Mouse (Mus musculus): ENCODE results near the gene Phykpl. TPM values are rescaled to one million over a fixed set of nuclear protein-coding genes. Genes with fewer than 3 reads are reported as not detected.

Gene Phykpl
- polyA plus RNA-seq, 1 experiment from 2014 or later, result 16.4 TPM

DNA sequence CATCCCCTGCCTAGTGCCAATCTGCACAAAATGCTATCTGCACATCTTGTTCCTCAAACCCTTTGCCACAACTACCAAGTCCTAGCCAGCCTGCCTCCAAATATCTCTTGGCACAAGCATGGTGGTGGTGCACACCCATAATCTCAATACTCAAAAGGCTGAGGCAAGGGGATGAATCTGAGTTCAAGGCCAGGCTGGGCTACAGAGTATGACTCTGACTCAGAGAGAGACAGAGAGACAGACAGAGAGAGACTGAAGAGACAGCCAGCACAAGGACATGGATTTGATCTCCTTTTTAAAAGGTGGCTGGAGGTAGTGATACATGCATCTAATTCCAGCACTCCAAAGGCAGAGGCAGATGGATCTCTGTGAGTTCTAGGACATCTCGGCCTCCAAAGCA, 21.3 kb upstream of the Phykpl start:
- Histone ChIP-seq H3K36me3 (replicated peaks) (no peaks in the 10 kb centered on the region), H3K27me3 (no peaks in the 10 kb centered on the region), H3K9ac (no peak overlapping the region), H3K4me3 (replicated peaks) (no peak overlapping the region), H3K27ac (no peak overlapping the region), H3K4me2 (no peak overlapping the region), H3K4me1 (no peaks in the 10 kb centered on the region), H3K9me3 (no peaks in the 10 kb centered on the region)
- no peak for ATAC-seq (ENCODE audit: low FRiP score)
- 89% methylated on average over 1 of the region's 1 CpGs for WGBS

DNA sequence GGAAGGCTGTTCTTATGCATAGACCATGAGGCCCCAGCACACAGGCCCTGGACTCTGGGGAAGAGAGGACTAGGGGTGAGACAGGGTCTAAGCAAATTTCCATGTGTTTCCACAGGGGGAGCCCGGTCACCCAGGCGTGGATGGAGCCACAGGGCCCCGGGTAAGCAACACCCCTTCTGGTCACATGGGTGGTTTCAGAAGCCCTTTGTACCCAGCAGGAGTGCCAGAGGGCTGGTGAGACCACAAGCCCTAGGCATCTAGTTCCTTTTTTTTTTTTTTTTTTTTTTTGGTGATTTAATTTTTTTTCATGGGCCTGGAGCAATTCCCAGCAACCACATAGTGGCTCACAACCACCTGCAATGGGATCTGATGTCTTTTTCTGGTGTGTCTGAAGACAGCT, 19.5 kb upstream of the Phykpl start:
- Histone ChIP-seq H3K27me3 (no peaks in the 10 kb centered on the region), H3K36me3 (replicated peaks) (no peaks in the 10 kb centered on the region), H3K4me1 (no peaks in the 10 kb centered on the region), H3K9ac (no peak overlapping the region), H3K9me3 (no peaks in the 10 kb centered on the region), H3K4me2 (no peak overlapping the region), H3K27ac (no peak overlapping the region), H3K4me3 (replicated peaks) (no peak overlapping the region)
- WGBS, result 25% methylated on average over 3 of the region's 3 CpGs
- no peak for ATAC-seq (ENCODE audit: low FRiP score)

DNA sequence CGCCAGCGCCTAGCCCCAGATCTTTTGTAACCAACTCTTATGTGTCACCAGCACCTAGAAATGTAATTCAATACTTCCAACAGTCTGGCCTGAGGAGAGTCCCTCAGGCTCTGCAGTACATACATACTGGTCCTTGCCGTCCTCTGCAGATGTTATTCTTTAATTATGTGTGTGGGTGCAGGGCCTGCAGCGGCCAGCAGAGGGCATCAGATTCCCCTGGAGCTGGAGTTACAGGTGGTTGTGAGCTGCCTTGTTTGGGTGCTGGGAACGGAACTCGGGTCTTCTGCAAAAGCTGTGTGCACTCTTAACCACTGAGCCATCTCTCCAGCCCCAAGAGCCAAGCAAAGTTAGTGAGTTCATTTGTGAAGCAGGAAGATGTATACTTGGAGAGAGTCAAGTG, 18.6 kb upstream of the Phykpl start:
- Histone ChIP-seq H3K4me3 (replicated peaks) (no peak overlapping the region), H3K27me3 (no peaks in the 10 kb centered on the region), H3K9me3 (no peaks in the 10 kb centered on the region), H3K36me3 (replicated peaks) (no peaks in the 10 kb centered on the region), H3K4me2 (no peak overlapping the region), H3K27ac (no peak overlapping the region), H3K9ac (no peak overlapping the region), H3K4me1 (no peaks in the 10 kb centered on the region)
- no peak for ATAC-seq (ENCODE audit: low FRiP score)
- WGBS, result 91% methylated on average over 6 of the region's 6 CpGs

DNA sequence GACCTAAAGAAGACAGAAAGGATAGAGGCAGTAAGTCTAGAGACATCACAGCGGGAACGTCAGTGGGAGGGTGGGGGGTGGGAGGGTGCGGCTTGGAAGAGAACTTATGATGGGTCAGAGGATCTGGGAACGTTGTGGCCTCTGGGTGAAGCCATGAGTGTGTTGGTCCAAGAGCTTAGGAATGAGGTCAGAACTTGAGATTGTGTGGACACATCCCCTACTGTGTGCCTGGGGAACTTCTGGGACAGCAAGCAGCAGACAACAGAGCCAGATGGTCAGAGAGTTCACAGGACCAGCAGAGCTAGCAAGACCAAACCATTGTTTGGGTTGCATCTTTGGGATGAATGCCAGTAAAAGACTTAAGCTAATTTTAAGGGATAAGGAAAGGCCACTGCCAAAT, 15.8 kb upstream of the Phykpl start:
- 89% methylated on average over 4 of the region's 4 CpGs for WGBS
- H3K27me3 ChIP-seq, result no peaks in the 10 kb centered on the region
- no peak overlapping the region for H3K4me3 ChIP-seq (replicated peaks)
- H3K9me3 ChIP-seq, result no peaks in the 10 kb centered on the region
- no peak overlapping the region for H3K4me2 ChIP-seq
- no peak for ATAC-seq (ENCODE audit: low FRiP score)
- no peak overlapping the region for H3K27ac ChIP-seq
- H3K4me1 ChIP-seq, result no peaks in the 10 kb centered on the region
- H3K9ac ChIP-seq, result no peak overlapping the region
- no peaks in the 10 kb centered on the region for H3K36me3 ChIP-seq (replicated peaks)

DNA sequence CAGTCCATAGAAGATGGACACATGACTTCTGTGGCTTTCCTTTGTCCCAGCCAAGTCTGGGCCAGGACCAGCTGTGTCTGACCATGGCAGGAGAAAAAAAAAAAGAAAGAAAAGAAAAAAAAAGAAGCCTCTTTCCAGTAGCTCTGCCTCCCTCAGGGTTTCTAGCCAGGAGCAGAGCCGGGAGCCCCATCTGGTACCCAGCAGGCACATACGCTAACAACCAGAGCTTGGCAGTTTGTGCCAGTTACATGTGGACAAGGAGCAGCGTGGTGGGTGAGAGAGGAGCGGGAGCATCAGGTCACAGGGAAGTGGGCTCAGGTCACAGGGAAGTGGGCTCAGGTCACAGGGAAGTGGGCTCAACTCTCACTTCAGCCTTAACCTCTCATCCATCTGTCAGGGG, 8.1 kb upstream of the Phykpl start:
- no peak overlapping the region for H3K9ac ChIP-seq
- 78% methylated on average over 4 of the region's 4 CpGs for WGBS
- H3K4me2 ChIP-seq, result no peak overlapping the region
- no peak for ATAC-seq (ENCODE audit: low FRiP score)
- H3K4me3 ChIP-seq (replicated peaks), result no peak overlapping the region
- H3K27me3 ChIP-seq, result no peaks in the 10 kb centered on the region
- H3K27ac ChIP-seq, result no peak overlapping the region
- no peaks in the 10 kb centered on the region for H3K36me3 ChIP-seq (replicated peaks)
- no peaks in the 10 kb centered on the region for H3K9me3 ChIP-seq
- H3K4me1 ChIP-seq, result no peaks in the 10 kb centered on the region

DNA sequence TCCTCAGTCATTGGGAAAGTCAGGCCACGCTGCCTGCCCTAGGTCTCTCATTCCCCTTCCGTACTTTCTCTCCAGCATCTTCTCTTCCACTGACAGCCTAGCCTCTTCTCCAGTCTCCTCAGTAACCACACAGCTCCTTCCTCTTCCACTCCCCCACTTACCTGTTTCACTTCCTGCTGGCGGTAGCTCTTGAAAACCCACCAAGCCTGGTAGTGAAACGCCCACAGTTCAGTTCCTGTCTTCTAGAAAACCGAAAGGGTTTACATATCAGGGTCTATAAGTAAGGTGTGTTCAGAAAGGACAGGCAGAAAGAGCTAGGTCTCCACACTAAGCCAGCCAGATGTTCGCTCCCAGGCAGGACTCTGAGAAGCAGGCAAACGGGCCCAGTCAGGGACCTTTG, 7.0 kb upstream of the Phykpl start:
- no peak for ATAC-seq (ENCODE audit: low FRiP score)
- Histone ChIP-seq H3K27me3 (no peaks in the 10 kb centered on the region), H3K36me3 (replicated peaks) (no peaks in the 10 kb centered on the region), H3K4me3 (replicated peaks) (no peak overlapping the region), H3K27ac (no peak overlapping the region), H3K4me1 (no peaks in the 10 kb centered on the region), H3K9me3 (no peaks in the 10 kb centered on the region), H3K9ac (no peak overlapping the region), H3K4me2 (no peak overlapping the region)
- 89% methylated on average over 7 of the region's 7 CpGs for whole genome bisulfite sequencing

DNA sequence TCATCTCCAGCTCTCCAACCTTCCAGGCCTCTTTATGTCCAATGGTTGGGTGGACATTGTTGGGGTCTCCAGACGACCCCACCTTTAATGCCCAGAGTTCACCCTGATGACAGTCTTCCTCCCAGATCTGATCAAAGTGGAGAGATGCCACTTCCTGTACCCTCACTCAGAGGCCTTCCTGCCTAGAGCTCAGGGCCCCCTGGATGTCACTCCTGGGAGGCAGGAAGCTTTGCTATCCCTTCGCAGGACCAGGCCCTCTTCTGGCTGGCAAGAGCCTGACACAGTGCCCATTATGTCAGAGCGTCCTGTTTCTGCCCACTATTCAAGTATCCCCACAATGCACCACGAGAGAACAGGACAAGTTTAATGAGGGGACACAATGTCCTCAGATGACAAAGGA, 5.5 kb upstream of the Phykpl start:
- Histone ChIP-seq H3K9me3 (no peaks in the 10 kb centered on the region), H3K4me3 (replicated peaks) (no peak overlapping the region), H3K9ac (no peak overlapping the region), H3K27ac (no peak overlapping the region), H3K4me2 (no peak overlapping the region), H3K27me3 (no peaks in the 10 kb centered on the region), H3K4me1 (peaks cover 10% of the 10 kb centered on the region), H3K36me3 (replicated peaks) (no peaks in the 10 kb centered on the region)
- WGBS, result 65% methylated on average over 4 of the region's 4 CpGs
- ATAC-seq (ENCODE audit: low FRiP score), result no peak

DNA sequence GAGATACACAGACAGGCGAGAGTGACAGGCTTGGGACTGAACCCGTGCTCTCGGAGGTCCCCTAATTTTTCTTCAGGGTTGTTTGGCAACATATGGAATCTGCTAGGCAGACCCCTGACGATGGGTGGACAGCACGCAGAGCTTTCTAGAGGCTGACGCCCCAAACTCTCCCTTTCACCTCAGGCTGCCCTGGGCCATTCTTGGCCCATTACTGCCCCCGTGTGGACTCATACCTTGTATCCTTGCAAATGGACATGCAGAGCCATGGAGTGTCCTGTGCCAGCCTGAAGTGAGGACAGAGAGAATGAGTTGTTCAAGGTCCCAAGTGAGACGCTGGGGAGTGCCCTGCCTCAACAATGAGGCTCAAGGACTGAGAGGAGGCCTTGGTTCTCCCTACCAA, 1.8 kb upstream of the Phykpl start:
- Histone ChIP-seq H3K9me3 (no peaks in the 10 kb centered on the region), H3K36me3 (replicated peaks) (peaks cover 21% of the 10 kb centered on the region), H3K4me3 (replicated peaks) (no peak overlapping the region), H3K27ac (no peak overlapping the region), H3K9ac (no peak overlapping the region), H3K4me2 (no peak overlapping the region), H3K4me1 (peaks cover 23% of the 10 kb centered on the region), H3K27me3 (no peaks in the 10 kb centered on the region)
- WGBS, result 27% methylated on average over 8 of the region's 8 CpGs
- no peak for ATAC-seq (ENCODE audit: low FRiP score)

DNA sequence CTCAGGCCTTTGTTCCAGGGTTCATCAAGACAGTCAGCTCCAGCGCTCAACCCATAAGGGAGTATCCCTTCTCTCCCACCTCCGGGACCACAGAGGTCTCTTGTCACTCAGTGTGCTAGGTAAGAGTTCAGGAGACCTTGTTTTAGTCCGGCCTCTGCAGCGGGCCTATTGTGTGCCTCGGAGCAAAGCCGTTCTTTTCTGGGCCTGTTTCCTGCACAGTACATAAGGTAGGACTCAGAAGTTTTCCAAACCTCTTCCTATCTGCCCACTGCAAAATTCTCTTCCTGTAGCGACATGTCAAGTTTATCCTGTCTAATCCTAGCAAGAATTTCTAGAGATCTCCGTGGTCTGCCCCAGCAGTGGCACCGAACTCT, 513 bp upstream of the Phykpl start:
- peak overlapping the region; percentile 91 for H3K4me2 ChIP-seq
- H3K9ac ChIP-seq, result peak overlapping the region; percentile 64
- H3K4me3 ChIP-seq (replicated peaks), result peak overlapping the region; percentile 63
- ATAC-seq (ENCODE audit: low FRiP score), result peak; percentile 18
- H3K27me3 ChIP-seq, result no peaks in the 10 kb centered on the region
- peaks cover 23% of the 10 kb centered on the region for H3K4me1 ChIP-seq
- H3K27ac ChIP-seq, result peak overlapping the region; percentile 95
- no peaks in the 10 kb centered on the region for H3K9me3 ChIP-seq
- WGBS, result 11% methylated on average over 9 of the region's 9 CpGs
- peaks cover 34% of the 10 kb centered on the region for H3K36me3 ChIP-seq (replicated peaks)

DNA sequence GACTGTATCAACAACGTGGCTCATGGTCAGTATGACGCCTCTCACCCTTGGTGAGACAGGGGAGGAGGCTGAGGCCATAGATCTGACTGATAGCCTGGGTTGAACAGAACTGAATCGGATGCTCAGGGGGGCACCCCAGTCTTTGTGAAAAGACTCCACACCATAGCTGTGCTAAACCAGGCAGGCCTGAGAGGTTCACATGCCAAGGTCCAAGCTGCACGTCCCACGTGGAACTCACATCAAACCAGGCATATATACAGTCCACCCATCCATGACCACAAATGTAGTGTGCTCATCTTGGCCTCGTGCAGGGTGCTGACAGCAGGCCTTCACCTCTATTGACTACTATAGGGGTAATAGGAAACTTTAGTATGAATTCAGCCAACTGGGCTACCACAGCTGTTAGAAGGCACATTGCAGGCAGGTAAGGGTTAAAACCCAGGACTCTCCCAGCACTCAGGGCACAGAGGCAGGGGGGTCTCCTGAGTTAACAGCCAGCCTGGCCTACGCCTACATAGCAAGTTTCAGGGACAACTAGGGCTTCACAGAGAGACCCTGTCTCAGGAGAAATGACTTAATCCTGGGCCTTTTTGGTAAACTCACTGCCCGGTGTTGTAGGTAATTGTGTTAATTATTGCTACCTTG, 1.2 kb downstream of the Phykpl start:
- peak overlapping the region; percentile 89 for H3K27ac ChIP-seq
- no peaks in the 10 kb centered on the region for H3K27me3 ChIP-seq
- H3K4me3 ChIP-seq (replicated peaks), result peak overlapping the region; percentile 63
- 72% methylated on average over 8 of the region's 8 CpGs for WGBS
- ATAC-seq (ENCODE audit: low FRiP score), result 0 out of 2 replicates have a peak, but pooled peaks have one; percentile 3
- peaks cover 51% of the 10 kb centered on the region for H3K36me3 ChIP-seq (replicated peaks)
- peak overlapping the region; percentile 91 for H3K4me2 ChIP-seq
- H3K9me3 ChIP-seq, result no peaks in the 10 kb centered on the region
- peaks cover 23% of the 10 kb centered on the region for H3K4me1 ChIP-seq
- H3K9ac ChIP-seq, result 0 out of 2 replicates have a peak overlapping the region, but pooled peaks have one; percentile 80

DNA sequence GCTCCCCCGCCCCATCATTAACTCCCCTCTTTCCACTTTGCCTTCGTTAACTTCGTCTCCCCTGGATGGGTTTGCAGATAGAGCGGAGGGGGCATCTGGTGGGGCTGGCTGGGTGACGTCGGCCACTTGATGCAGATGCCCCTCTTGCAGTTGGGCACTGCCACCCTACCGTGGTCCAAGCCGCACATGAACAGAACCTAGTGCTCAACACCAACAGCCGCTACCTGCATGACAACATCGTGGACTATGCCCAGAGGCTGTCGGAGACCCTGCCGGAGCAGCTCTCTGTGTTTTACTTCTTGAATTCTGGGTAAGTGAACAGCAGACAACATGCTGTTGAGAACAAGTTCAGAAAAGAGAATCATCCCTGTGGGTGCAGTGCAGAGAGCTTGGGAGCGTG, 1.9 kb downstream of the Phykpl start:
- H3K9ac ChIP-seq, result no peak overlapping the region
- 88% methylated on average over 13 of the region's 13 CpGs for WGBS
- no peaks in the 10 kb centered on the region for H3K9me3 ChIP-seq
- peaks cover 58% of the 10 kb centered on the region for H3K36me3 ChIP-seq (replicated peaks)
- H3K27ac ChIP-seq, result 0 out of 2 replicates have a peak overlapping the region, but pooled peaks have one; percentile 1
- no peaks in the 10 kb centered on the region for H3K27me3 ChIP-seq
- H3K4me1 ChIP-seq, result peaks cover 23% of the 10 kb centered on the region
- H3K4me2 ChIP-seq, result no peak overlapping the region
- no peak for ATAC-seq (ENCODE audit: low FRiP score)
- no peak overlapping the region for H3K4me3 ChIP-seq (replicated peaks)

DNA sequence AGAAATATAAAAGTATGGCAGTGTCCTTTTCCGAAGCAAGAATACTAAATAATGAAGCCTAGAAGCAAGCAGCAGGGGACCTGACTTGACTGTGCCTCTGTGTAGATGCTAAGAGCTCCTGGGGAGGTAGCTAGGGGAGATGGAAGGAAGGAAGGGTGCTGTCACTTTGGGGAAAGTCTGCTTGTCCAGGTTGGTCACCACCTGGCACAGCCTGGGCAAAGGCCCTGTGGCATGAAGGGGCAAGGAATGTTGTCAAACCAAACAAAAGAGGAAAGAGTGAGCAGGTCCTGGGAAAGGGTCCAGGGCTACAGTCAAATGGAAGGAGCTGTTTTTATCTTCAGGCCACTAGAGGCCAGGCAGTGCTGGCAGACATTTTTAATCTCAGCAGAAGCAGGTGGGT, 2.5 kb downstream of the Phykpl start:
- WGBS, result 97% methylated on average over 1 of the region's 1 CpGs
- Histone ChIP-seq H3K27ac (no peak overlapping the region), H3K27me3 (no peaks in the 10 kb centered on the region), H3K9me3 (no peaks in the 10 kb centered on the region), H3K4me1 (peaks cover 23% of the 10 kb centered on the region), H3K9ac (no peak overlapping the region), H3K4me2 (no peak overlapping the region), H3K4me3 (replicated peaks) (no peak overlapping the region), H3K36me3 (replicated peaks) (peaks cover 64% of the 10 kb centered on the region)
- no peak for ATAC-seq (ENCODE audit: low FRiP score)

DNA sequence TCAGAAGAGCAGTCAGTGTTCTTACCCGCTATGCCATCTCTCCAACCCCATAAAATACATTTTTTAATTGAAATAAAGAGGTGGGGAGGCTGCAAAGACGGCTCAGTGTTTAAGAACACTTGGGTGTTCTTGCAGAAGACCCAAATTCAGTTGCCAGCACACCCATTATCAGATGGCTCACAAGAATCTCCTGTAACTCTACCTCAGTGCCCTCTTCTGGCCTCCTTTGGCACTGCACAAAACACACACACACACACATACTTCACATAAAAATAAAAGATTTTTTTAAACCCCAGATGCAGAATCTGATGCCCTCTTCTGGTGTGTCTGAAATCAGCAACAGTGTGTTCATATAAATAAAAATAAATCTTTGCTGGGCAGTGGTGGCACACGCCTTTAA, 4.3 kb downstream of the Phykpl start:
- WGBS, result 98% methylated on average over 3 of the region's 3 CpGs
- no peak overlapping the region for H3K4me3 ChIP-seq (replicated peaks)
- H3K36me3 ChIP-seq (replicated peaks), result peaks cover 82% of the 10 kb centered on the region
- no peaks in the 10 kb centered on the region for H3K9me3 ChIP-seq
- no peak overlapping the region for H3K27ac ChIP-seq
- H3K4me1 ChIP-seq, result peaks cover 16% of the 10 kb centered on the region
- ATAC-seq (ENCODE audit: low FRiP score), result no peak
- no peak overlapping the region for H3K9ac ChIP-seq
- no peaks in the 10 kb centered on the region for H3K27me3 ChIP-seq
- no peak overlapping the region for H3K4me2 ChIP-seq
